14 mouse cellular contexts compared by ENCODE assay signal in genomic region chr5:122938676-122939075, GRCm38 (mm10). TPM values are rescaled to one million over a fixed set of nuclear protein-coding genes. Genes with fewer than 3 reads are reported as not detected.
DNase-seq lines count a peak whose midpoint lies in the region; ATAC-seq and TF ChIP-seq lines count a peak whose summit lies in the region.
"Had no signal": no experiment of that assay in that cellular context is flagged by ENCODE, and none has a peak within 500 bp of the region (broad histone marks: within the 10 kb centered on the region; RNA-seq: fewer than 3 reads in every experiment).

No protein-coding gene starts in this region.

- intact Hi-C loops in gastrocnemius, adult 2 months (cut with DNase I): no loop called here

- no peaks in the 10 kb centered on the region for H3K9me3 ChIP-seq in kidney, embryonic 14.5 days (ENCODE audit: control insufficient read depth, low read length)
- H3K9me3 ChIP-seq: limb, embryonic 13.5 days had no signal

- no peak for ATAC-seq in kidney, embryonic 14.5 days (ENCODE audit: low FRiP score, low TSS enrichment)
- no peak for ATAC-seq in megakaryocyte progenitor cell, adult 5-6 weeks (replicated peaks; ENCODE audit: poor library complexity)
- ATAC-seq: inflammation-experienced regulatory T-cells, adult 6 months; Patski had no signal

- no peaks in the 10 kb centered on the region for H3K4me1 ChIP-seq in kidney, adult 2 months (ENCODE audit: control insufficient read depth, insufficient read depth, low read length)
- H3K4me1 ChIP-seq in kidney, embryonic 14.5 days (ENCODE audit: control insufficient read depth, insufficient read depth, low read length): no peaks in the 10 kb centered on the region
- H3K4me1 ChIP-seq in thymus, adult 2 months (replicated peaks; ENCODE audit: control insufficient read depth, insufficient read depth, low read length): no peaks in the 10 kb centered on the region

- H3K4me2 ChIP-seq in kidney, embryonic 14.5 days (replicated peaks; ENCODE audit: low read depth, low read length): no peak overlapping the region
- H3K4me2 ChIP-seq: limb, embryonic 13.5 days had no signal

- TF ChIP-seq CTCF in gastrocnemius, adult 2 months (IDR thresholded peaks at IDR 0.05): no peak
- 0 out of 2 replicates have a peak, but pooled peaks have one; percentile 2 for TF ChIP-seq CTCF in kidney, adult 2 months (conservative IDR thresholded peaks at IDR 0.05; ENCODE audit: insufficient read depth, insufficient read length, low read depth, low read length)
- TF ChIP-seq CTCF in thymus, adult 2 months (IDR thresholded peaks at IDR 0.05; ENCODE audit: borderline replicate concordance, control insufficient read depth, extremely low read depth, insufficient read depth, low read length, poor library complexity): no peak

- H3K36me3 ChIP-seq in kidney, adult 2 months (ENCODE audit: control insufficient read depth, insufficient read depth, low read length): no peaks in the 10 kb centered on the region
- peaks cover 8% of the 10 kb centered on the region for H3K36me3 ChIP-seq in kidney, embryonic 14.5 days (ENCODE audit: control insufficient read depth, insufficient read depth, low read length)
- peaks cover 15% of the 10 kb centered on the region for H3K36me3 ChIP-seq in thymus, adult 2 months (ENCODE audit: control insufficient read depth, insufficient read depth, low read length)

- no peak overlapping the region for H3K4me3 ChIP-seq in gastrocnemius, adult 2 months
- H3K4me3 ChIP-seq in kidney, adult 2 months (ENCODE audit: insufficient read depth, low read depth, low read length): no peak overlapping the region
- H3K4me3 ChIP-seq in kidney, embryonic 14.5 days (ENCODE audit: low read length): no peak overlapping the region
- no peak overlapping the region for H3K4me3 ChIP-seq in thymus, adult 2 months (ENCODE audit: control insufficient read depth, insufficient read depth, low read length)
- H3K4me3 ChIP-seq: limb, embryonic 13.5 days had no signal

- no peak for TF ChIP-seq POLR2A in kidney, adult 2 months (IDR thresholded peaks at IDR 0.05; ENCODE audit: low read depth, low read length)
- TF ChIP-seq POLR2A in thymus, adult 2 months (IDR thresholded peaks at IDR 0.05; ENCODE audit: control insufficient read depth, extremely low read depth, insufficient read depth, low read length, poor library complexity): no peak

- peak; percentile 35 for DNase-seq in gastrocnemius, adult 2 months
- DNase-seq in gastrocnemius, adult 18-20 months (ENCODE audit: low spot score): no peak
- DNase-seq in kidney, adult 2 months: peak; percentile 89
- peak; percentile 18 for DNase-seq in testis, postnatal 14 days (ENCODE audit: low spot score)
- DNase-seq in testis, postnatal 10 days (ENCODE audit: low spot score): no peak
- DNase-seq in thymus, adult 2 months: no peak
- DNase-seq: lung, postnatal 4 days; right cerebral cortex, postnatal 14 days; thymus, postnatal 4 days had no signal

- H3K27me3 ChIP-seq in kidney, adult 2 months (replicated peaks; ENCODE audit: control insufficient read depth, insufficient read depth, low read length): no peaks in the 10 kb centered on the region
- H3K27me3 ChIP-seq in kidney, embryonic 14.5 days (ENCODE audit: control insufficient read depth, insufficient read depth, low read length): no peaks in the 10 kb centered on the region
- H3K27me3 ChIP-seq in thymus, adult 2 months (ENCODE audit: control insufficient read depth, insufficient read depth, low read length): no peaks in the 10 kb centered on the region
- H3K27me3 ChIP-seq: limb, embryonic 13.5 days; Patski had no signal

- H3K9ac ChIP-seq in kidney, embryonic 14.5 days (ENCODE audit: low read depth, low read length): no peak overlapping the region
- H3K9ac ChIP-seq: limb, embryonic 13.5 days had no signal

- WGBS in kidney, adult 2 months: 63% methylated on average over 3 of the region's 3 CpGs
- 96% methylated on average over 3 of the region's 3 CpGs for WGBS in kidney, embryonic 14.5 days
- WGBS in thymus, adult 2 months: 99% methylated on average over 3 of the region's 3 CpGs

- no peak overlapping the region for H3K27ac ChIP-seq in gastrocnemius, adult 2 months
- no peak overlapping the region for H3K27ac ChIP-seq in kidney, adult 2 months (ENCODE audit: insufficient read depth, low read depth, low read length)
- no peak overlapping the region for H3K27ac ChIP-seq in kidney, embryonic 14.5 days (ENCODE audit: low read depth, low read length)
- no peak overlapping the region for H3K27ac ChIP-seq in thymus, adult 2 months (ENCODE audit: control insufficient read depth, insufficient read depth, low read length)
- H3K27ac ChIP-seq: limb, embryonic 13.5 days had no signal

RNA-seq across cellular contexts. Expression of gene Kdm2b, which starts 50.9 kb away (rescaled TPM):
- 10 to 100 TPM; 11.5 to 13.3 TPM for total RNA-seq in gastrocnemius, adult 2 months (2021)
- 10 to 100 TPM; 13.1 to 17.1 TPM for total RNA-seq in gastrocnemius, adult 18-20 months (2021)
- 9.6 and 10.9 TPM in 2 replicates for polyA plus RNA-seq in kidney, adult 2 months (2012; rRNA removed)
- polyA plus RNA-seq in kidney, embryonic 14.5 days (2014; fragmentation: Nextera tagmentation; extraction: Ambion mirVana): 59.1 and 105 TPM in 2 replicates
- total RNA-seq in megakaryocyte progenitor cell, adult 5-6 weeks (2015): 60.0 and 60.4 TPM in 2 replicates
- 49.0 and 75.4 TPM in 2 replicates for total RNA-seq in megakaryocyte progenitor cell, adult 5-6 weeks (2017)
- polyA plus RNA-seq in thymus, adult 2 months (2012; rRNA removed): 65.1 and 73.9 TPM in 2 replicates

Comparison
In these comparisons a context has a peak if more than half of its experiments do, and no peak if none do; other contexts are left out.
1. DNase-seq: peak in gastrocnemius, adult 2 months (single experiment), kidney, adult 2 months (single experiment) and testis, postnatal 14 days (single experiment); none in gastrocnemius, adult 18-20 months (single experiment), testis, postnatal 10 days (single experiment) and thymus, adult 2 months (single experiment).